Mouse (Mus musculus) frontal cortex, adult (tissue): Measurements from ENCODE around the gene Qrfpr.

ENCODE experiments used
- ATAC-seq: cut with Nextera tagmentation; 2 replicates; pipeline ENCODE4 v1.9.2; 2017; ENCODE audit warnings: mild to moderate bottlenecking, moderate library complexity, mixed read lengths; ENCODE audit not compliant: low TSS enrichment

Gene Qrfpr

DNA sequence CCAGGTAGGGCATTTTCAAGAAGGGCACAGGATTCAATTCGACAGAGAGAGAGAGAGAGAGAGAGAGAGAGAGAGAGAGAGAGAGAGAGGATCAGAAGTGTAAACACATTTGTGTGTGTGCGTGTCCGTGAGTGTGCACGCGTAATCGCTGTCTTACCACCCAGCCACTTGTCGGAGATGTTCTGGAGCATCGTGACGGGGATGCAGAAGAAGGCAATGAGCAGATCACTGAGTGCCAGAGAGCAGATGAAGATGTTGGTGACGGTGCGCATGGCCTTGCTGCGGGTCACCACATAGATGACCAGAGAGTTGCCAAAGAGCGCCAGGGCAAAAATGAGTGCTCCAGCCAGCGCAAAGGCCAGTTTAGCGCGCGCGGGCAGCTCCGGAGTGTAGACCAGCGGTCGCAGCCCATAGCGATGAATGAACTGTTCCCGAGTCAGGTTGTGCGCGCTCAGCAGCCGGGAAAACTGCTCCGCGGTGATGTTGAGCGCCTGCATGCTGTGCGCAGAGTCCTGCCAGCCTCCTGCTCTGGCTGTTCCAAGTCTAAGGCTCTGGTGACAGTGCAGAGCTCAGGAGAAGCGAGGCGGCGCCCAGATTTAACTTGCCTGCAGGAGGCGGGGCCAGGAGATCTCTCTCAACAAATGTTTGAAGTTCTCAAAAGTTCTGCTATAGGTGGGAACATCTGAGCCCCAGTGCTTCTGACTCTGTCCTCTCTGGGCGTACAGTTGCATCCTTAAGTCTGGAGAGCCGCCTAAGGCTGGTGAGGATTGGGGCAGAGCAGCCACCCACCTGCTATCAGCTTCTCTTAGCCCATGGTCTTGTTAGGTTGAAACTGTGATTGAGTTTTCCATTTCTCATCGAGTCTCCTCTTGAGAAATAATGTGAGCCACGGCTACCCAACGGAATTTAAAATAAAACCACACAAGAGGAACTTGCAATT lies at the start of gene Qrfpr:
Gene Qrfpr (minus strand): TSS at position 571 of the 940 bp plus-strand sequence.
- peak; percentile 98 for ATAC-seq

- no peak for ATAC-seq
Observed at GRCm38 (mm10) chr3:36263873-36264272, 41.8 kb upstream of the Qrfpr start.

GRCm38 (mm10) chr3:36263265-36263664 lies 41.2 kb upstream of the Qrfpr start:
- no peak for ATAC-seq

DNA sequence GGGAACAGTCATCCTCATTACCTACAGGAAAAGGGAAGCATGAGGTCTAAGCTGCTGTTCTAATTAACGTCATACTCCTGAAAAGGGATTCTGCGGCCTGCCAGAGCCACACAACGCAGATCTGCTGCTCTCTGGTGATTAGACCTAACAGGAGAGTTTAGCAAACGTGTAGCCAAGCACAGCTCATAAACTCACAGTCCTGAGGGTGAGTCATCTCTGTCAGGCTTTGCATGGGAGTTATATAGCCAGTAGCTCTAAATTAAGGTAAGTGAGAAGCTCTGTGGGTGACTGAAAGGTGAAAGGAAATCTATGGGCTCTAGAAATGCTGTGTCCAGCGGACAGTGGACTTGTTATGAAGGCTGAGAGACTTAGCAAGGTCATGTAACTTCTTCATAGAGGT lies 28.5 kb upstream of the Qrfpr start:
- ATAC-seq: peak; percentile 97

GRCm38 (mm10) chr3:36248446-36248845 lies 26.3 kb upstream of the Qrfpr start:
- no peak for ATAC-seq

DNA sequence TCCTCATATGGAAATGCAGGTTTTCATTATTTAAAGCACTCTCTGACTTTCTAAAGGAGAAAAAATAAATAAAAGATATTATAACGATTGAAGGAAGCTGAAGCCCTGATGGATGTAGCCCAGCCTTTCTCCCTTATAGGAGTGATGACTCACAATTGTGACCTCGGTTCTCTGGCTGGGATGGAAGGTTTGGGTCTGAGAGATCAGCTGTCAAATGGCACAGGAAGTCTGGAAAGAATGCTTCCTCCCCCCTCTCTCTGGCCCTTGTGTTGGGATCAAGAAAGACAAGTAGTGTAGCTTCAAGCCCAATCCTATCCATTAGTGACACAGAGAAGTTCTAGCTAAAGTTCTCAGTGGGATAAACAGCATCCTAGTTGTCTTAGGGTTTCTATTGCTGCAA lies 7.8 kb upstream of the Qrfpr start:
- no peak for ATAC-seq

- ATAC-seq: no peak
Observed at GRCm38 (mm10) chr3:36227246-36227645, 5.1 kb upstream of the Qrfpr start.

DNA sequence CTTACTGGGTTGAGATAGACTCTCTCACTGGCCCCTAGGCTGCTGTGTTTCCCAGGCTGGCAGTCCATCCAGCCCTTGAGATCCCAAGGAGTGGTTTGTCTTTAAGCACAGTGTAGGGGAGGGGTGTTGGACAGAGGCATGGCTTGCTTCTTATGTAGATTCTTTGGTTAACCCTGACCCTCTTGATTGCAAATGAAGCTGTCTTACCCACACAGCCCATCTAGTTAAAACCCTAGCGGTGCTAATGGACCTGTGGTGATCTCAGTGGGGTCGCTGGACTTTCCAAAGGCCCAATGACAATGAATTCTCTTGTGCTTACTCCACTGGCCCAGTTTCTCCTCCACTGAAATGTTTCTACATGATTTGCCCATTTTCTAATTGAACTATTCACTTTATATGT lies 1.2 kb upstream of the Qrfpr start:
- ATAC-seq: no peak

- no peak for ATAC-seq
Observed at GRCm38 (mm10) chr3:36212758-36213157, 9.4 kb downstream of the Qrfpr start.

GRCm38 (mm10) chr3:36210939-36211338 lies 11.2 kb downstream of the Qrfpr start:
- ATAC-seq: no peak

DNA sequence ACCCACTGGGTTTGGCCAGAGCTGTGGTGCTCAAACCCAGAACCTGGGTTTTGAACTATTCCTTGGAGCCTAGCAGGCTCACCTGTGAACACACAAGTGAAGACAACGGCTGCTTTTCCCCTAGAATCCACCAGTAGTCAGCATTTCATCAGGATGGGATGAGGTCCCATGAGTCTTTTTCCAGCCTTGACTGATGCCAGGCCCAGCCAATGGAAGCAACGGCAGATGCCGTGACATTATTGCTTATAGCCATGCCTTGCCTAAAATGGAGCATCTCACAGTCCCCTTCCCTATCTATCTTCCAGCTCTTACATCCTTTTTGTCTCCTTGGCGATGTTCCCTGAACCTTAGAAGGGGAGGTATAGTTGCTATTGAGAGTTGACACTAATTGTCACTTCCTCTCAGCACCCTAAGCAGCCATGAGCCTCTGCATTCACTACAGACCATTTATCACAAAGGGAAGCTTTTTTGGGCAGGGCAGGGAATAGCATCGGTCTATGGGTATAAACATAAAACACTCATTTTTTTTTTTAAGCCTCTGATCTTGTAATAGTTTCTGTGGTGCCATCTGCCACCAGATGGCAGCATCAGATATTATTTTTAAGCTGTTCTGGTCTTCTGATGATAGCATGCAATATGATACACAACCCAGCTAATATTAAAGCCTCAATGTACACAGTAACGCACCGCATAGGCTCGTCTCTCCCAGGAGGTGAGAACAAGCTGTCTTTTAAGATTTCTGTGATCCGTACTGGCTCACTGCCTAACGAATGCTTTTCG lies 12.1 kb downstream of the Qrfpr start:
- peak; percentile 86 for ATAC-seq

DNA sequence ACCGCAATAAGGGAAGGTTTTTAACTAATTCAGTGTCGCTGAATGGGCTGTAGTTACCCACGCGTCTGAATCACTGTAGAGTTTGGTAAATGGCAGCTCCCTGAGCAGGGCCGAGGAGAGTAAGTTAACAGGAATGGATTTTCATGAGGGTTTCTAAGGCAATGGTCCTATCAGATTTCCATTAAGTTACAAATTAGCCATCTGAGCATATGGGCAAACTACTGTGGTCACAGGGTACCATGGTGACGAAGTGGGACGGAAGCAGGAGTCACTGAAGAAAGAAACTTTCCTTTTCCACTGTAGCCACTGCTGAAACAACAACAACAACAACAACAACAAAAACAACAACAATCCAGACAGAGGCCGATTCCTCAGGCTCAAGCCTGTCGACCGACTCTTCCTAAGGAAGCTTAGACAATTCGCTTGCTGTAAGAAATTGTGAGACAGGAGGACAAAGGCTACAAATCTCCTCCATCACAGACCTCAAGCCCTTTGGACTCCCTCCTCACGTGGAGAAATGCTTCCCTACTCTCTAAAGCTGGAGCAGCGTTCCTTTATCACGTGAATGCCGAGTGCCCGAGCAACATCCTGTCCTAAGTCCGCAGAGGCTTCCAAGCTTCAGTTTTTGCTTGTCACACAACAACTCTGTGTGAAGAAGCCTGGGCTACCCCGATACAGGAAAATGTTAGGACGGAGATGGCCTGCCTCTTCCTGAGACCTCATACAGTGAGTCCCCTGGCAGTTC lies 14.4 kb downstream of the Qrfpr start:
- peak; percentile 24; the same call in 1 of the 2 replicates for ATAC-seq

DNA sequence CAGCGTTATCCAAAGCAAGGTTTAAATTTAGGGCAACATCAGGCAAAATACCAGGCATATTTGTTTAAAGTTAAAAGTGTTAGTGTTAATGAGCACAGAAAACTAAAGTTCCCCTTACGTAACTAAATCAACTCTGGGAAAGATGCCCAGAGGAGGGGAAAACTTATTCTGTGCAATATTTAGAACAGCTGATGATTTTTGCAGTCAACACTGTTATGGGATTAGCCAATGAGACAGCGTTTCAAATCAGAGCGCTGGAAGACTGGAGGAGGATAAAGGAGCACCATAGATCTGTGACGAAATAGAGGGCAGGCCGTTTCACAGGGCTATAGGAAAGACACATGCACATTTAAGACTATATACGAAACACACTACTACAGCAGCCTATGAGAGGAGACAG lies 19.2 kb downstream of the Qrfpr start:
- peak; percentile 95 for ATAC-seq

GRCm38 (mm10) chr3:36201098-36201497 lies 21.0 kb downstream of the Qrfpr start:
- no peak for ATAC-seq

- no peak for ATAC-seq
Observed at GRCm38 (mm10) chr3:36189243-36189642, 32.9 kb downstream of the Qrfpr start.

- ATAC-seq: no peak
Observed at GRCm38 (mm10) chr3:36186510-36186909, 35.6 kb downstream of the Qrfpr start.

DNA sequence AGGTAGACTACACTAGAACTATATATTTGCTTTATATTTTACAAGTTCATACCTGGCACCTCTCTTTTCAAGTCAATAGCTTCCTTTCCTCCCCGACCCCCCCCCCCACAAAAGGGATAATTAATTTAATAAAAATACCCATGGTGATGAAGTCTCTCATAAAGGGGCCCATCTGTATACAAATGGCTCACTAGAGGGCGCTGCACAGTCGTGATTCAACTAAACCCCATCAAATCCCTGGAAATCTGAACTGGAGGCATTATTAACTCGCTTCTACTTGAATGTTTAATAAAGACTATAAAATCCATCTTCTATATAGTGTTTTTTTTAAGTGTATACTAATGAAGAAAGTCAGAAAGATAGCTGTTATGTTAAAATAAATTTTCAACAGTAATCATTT lies 40.6 kb downstream of the Qrfpr start:
- peak; percentile 59; the same call in 1 of the 2 replicates for ATAC-seq

DNA sequence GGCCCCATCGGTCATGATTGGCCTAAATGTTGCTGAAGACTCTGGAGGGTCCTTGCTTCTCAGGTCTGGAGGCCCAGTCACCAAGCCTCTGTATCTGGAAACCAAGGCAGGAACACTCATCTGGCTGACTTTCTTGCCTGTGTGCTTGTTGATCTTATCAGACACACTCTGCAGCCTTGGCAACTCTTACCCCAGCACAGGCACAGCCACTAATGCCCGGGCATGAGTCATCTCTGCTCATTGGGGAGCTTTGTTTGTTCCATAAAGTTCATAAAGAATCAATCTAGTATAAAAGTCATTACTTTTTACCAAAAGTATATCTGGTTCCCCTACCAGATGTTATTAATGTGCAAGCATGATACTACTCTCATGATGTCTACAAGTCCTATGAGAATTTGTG lies 48.4 kb downstream of the Qrfpr start:
- ATAC-seq: no peak

GRCm38 (mm10) chr3:36171348-36171747 lies 50.8 kb downstream of the Qrfpr start:
- peak; percentile 87 for ATAC-seq

- ATAC-seq: peak; percentile 30; the same call in 1 of the 2 replicates
Observed at GRCm38 (mm10) chr3:36170670-36171210, 51.4 kb downstream of the Qrfpr start.

DNA sequence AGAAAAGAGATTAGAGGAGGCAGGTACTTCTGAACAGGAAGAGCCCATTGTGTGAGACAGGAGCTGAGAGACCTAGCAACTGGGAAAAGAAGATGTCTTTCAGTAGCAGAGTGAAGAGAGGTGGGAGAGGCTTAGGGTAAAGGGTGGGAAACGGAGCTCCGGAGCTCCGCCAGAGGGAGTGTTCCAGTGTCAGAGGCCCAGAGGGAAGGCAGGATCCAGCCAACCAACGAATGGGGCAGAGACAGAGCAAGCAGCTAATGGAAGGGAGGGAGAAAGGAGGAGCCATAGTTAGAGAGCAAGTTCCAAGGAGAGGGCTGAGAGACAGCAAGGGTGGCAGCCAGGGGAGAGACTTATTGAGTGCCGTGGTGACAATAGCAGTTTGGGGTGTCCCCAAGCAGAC lies 66.8 kb downstream of the Qrfpr start:
- ATAC-seq: no peak
